Mouse (Mus musculus) cerebellum, postnatal 14 days (tissue): ENCODE measurements around the gene Sectm1b.
A peak's percentile ranks its signal among the peaks of the same experiment; 100 is the strongest.
"Not testable (repeated sequence)": the region's sequence is repeated elsewhere in the genome, so short reads cannot be mapped to it uniquely, and the experiment has no call there.

Experiments
- DNase-seq, 2 experiments: peaks; one replicate each; pipeline ENCODE4 v3.0.0; 2021; ENCODE audit warnings: mixed read lengths in 2 of 2

The Sectm1b gene

DNA sequence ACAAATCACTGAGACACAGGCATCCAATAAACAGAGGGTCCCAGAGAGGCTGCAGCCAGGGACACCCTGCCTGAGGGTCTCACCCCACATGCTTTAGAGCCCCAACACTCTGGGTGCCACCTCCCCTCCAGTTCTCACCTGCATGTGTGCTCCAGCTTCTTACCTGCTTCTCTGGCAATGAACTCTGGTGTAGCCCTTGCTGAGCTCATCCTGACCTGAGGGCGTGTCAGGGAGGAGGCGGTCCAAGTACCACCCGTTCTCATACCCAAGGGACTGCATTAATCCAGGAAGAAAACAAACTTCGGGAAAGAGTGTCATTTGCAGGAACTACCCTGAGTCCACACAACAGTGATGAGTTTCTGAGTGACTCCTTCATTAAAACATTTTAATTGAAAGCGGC, at the start of gene Sectm1b:
Gene Sectm1b, minus strand, starts transcription at position 191 of the 400 bp plus-strand sequence.
- no peak for DNase-seq

DNA sequence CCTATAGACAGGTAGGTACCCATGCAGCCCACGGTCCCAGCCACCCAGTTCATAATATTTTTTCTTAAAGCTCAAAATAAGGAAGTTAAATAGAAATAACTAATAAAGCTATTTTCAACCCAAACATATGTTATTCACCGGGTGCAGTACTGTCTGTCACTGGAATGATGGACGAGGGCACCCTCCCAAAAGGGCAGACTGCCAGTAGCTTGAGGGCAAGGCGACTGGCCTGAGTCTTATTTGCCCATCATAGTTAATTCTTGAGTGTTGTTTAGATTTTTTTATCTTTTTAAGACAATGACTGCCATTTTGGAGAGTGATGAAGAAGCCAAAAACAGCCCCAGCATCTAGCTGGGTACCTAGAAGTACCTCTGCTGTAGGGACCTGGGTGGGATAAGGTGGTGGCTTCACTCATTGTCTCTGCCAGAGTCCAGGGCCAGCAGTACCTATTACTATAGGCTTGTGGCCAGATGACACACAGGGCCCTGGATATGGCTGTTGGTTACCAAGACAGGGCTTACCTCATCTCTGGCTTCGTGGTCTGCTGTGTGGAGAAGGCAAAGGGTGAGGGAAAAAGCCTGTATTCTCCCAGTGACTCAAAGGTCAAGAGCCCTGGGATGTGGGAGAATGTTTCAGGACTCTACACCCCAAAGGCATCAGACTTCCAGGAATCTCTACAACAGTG, 48.9 kb upstream of the Sectm1b start:
- DNase-seq = peak; percentile 91 to 94

DNA sequence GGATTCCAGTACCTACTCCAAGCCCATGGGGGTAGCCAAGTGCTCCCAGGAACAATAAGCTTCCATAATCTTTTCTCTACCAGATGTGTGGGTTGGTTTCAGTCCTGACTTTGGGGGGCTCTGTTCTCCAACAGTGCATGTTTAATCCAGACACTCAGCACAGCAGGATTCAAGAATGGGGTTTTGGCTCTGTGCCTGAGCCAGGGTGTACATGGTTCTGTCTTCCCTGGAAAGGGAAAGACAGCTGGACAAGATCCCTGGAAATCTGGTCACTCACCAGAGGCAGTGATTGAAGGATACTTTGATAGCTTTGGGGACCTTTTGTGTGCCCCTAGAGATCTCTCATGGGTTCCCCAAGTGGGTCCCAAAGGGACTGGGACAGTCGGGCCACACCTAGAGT, 48.2 kb upstream of the Sectm1b start:
- peak in 1 of 2 experiments; percentile 19 for DNase-seq

DNA sequence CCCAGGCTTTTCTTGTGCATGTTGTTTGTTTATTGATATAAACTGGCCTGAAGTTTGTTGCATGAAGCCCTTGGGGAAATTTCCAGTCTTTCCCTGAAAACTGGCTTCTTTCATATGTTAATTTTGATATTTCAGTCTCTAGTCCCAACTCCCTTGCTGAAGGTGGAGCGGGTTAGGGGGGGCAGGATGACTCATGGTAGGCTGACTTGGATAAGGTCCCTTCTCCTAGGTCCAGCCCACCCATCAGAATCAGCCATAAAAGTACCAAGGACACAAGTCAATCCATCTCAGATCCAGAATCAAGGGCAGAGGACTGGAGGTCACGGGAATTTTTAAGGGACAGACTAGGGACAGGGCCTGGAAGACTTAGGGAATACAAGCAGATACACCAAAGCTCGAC, 47.7 kb upstream of the Sectm1b start:
- no peak for DNase-seq

DNA sequence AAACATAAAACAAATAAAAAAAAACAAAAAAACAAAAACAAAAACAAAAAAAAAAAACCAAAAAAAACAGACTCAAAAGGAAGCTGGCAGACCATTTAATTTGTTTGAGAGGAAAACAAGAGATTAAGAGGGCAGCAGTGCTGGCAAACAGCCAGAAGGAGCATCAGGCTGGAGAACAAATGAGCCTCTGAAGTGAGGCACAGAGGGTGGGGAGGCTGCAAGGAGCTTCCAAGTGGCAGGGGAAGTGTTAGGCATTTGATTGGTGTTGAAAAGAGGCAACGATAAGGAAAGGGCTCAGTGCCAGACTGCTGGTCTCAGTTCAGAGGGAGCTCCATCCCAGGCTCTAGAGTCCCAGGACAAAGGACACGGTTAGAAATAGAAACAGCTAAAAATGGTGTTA, 46.6 kb upstream of the Sectm1b start:
- DNase-seq = peak; percentile 50 to 64

DNA sequence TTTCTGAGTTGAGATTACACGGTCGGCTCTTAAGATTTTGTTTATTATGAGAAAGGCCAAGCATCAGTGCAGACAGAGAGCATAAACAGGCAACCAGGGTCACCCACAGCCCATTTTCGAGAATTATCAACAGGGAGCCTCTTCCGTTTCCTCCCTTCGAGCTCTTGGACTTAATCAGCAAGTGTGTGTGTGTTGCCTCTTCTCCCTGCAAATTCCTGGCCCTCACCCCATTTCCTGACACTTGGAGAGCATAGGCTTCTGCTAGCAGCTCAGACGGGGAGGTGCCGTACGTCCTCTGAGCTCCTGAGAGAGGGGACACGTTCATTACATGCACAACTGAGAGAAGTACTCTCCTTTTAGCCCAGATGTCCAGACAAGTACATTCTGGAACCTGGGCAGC, 44.7 kb upstream of the Sectm1b start:
- DNase-seq = peak; percentile 13 to 20

DNA sequence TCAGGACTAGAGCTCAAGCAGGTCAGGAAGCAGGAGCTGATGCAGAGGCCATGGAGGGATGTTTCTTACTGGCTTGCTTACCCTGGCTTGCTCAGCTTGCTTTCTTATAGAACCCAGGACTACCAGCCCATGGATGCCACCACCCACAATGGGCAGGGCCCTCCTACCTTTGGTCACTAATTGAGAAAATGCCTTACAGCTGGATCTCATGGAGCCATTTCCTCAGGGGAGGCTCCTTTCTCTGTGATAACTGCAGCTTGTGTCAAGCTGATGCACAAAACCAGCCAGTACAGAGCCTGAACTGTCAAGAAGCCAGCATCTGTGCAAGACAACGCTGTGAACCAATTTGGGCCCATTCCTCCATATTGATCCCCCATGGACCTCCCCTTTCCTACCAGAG, 43.9 kb upstream of the Sectm1b start:
- not testable (repeated sequence) for DNase-seq

DNA sequence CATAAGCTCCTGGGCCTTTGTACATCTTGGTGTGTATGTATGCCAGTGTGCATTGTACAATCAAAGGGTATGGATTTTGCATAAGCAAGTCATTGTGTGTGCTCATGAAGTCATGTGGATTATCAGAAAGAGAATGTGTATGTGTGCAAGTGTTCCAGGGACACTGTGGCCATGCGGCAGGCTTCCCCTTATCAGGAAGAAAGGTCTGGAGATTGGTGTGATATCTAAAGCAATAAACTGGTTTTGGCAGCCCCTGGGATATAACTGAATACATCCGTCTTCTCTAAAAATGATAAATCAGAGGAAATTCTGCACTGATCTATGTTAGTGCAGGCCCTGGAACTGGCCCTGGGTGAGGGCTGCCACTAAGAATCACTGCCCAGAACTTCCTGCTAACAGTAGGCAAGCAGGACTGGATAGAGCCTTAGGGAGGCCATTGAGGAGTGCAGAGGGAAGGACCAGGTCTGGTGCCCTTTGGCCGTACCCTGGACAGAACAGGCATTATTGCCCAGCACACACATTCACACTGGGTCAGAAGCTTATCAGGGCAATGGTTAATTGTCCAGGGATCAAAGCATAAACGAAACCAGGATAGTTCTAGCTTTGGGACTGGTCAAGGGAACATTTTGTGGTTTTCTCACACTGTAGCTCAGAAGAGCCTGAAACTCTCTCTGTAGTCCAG, 37.9 kb upstream of the Sectm1b start:
- no peak for DNase-seq

DNA sequence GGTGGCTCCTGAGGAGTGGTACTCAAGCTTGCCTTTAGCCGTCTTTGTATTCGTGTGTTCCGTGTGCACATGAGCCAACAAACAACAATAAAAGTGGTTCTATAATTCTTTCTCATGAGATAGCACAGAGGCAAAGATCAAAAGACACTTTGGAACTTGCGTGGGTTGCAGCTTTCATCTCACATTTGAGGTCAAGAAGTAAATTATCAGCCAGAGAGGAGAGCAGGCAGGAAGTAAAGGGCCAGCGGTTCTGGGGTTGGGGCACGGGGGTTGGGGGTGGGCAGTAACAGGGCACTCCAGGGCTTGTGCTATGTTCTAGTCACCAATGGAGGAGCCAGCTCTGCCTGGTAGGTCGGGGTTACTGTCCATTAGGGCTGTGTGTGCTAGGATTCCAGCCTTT, 37.3 kb upstream of the Sectm1b start:
- no peak for DNase-seq

DNA sequence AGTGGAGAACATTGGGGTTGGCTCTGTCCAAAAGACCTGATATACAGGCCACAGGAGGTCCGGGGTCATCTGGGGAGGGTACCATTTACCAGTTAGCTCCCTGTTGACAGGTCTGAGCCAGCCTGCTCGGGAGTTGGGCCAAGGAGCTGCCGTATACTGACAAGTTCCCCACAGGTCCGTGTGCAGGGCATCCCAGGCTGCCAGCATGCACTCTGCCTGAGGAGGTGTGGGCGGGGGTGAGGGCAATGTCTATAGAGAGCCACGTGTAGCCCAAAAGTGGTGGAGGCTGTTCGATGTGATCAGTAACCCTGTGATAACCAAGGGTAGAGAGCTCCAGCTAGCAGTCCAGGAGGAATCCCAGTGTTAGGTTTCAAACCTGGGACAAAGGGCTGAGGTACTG, 36.4 kb upstream of the Sectm1b start:
- DNase-seq = no peak

DNA sequence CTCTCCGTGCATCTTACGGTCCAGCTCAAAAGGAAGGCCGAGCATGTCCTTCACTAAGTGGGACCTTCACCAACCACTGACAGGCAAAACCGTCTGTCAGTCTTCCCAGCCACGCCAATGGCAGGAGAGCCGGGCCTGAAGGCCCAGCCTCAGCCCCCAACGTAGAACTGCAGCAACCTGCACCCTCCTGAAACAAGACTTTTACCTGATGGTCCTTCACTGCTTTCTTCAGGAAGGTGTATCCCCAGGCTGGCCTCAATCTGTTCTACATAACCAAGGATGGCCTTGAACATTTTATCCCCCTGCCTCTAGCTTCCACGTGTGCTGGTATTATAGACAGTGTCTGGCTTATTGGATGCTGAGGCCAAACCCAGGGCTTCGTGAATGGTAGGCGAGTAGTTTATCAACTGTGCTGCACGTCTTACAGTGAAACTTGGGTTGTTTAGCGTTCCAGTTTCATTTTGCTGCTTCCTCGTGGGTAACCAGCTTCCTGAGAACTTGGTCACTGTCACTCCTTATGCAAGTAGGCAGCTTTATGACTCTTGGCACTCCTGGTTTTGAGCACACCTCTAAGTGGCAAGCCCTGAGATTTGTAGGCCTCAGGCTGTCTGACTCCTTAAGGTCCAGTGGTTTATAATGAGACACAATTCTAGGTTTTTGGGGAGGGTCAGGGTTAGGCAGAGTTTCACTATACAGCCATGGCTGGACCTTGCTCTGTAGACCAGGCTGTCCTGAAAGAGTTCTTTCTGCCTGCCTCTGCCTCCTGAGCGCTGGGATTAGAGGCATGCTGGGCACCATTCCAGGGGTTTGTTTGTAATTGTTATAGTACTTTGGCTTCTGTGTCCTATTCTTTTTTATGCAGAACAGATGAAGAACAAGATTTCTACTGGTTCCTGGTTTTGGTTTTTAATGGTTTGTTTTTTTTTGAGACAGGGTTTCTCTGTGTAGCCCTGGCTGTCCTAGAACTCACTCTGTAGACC, 29.5 kb upstream of the Sectm1b start:
- no peak for DNase-seq

DNA sequence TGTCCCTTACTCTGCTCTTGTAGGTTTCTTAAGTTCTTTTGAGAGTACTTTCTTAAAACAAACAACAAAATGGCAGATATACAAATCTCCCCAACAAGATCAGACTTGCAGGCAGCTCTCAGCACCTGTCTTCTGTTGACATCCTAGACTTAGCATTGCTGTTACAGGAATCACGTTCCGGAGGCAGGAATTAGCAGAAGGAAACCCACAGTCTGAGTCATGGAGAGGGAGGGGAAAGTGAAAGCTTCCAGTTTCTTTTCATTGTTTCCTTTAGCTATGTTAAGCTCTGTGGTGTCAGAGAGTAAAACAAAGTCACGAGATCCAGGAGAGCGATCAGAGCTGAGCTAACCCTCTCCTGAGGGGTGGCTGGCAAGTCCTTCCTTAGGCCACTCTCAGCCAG, 27.6 kb upstream of the Sectm1b start:
- no peak for DNase-seq

DNA sequence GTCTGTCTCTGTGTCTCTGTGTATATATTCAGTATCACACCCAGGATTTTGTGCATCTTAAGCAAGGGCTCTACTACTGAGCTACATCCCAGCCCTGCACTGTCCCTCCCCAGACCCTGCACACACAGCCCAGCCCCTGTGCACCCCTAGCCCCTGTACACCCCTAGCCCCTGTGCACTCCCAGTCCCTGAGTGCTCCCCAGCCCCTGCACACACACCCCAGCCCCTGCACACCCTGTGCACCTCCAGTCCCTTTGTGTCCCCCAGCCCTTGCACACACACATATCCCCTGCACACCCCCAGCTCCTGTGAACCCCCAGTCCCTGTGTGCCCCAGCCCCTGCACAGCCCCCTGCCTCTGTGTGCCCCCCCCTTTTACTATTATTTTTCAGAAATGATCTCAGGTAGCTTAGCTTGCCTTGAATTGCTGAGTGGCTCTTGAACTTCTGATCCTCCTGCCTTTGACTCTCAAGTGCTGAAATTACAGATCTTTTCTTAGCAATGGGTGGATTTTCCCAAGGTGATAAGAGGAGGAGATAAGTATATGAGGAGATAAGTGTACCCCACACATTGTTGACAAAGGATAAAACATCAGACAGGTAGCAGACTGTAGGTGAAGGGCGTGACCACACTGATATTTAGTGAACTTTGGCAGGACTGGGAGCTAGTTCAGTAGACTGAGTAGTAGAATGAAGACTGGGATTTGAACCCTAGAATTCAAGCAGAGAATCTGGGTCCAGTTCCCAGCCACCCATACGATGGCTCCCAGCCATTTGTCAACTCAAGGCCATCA, 26.6 kb upstream of the Sectm1b start:
- no peak for DNase-seq

DNA sequence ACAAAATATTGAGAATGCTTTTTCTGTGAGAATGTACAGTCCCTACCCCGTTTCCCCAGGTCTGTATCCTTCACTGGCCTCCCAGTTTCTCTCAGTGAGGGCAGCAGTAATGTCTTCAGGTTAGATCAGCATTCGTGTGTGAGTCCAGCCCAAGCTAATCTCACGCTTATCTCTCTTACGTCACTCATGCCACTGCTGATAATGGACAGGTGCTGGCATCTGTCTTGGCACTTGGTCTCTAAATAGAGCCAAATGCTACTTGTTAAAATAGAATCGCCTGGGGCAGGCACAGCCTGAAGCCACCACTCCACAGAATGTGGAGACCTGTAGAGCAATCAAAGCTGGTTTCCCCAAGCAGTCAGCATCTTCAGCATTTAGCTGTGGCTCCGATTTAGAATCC, 25.6 kb upstream of the Sectm1b start:
- no peak for DNase-seq

DNA sequence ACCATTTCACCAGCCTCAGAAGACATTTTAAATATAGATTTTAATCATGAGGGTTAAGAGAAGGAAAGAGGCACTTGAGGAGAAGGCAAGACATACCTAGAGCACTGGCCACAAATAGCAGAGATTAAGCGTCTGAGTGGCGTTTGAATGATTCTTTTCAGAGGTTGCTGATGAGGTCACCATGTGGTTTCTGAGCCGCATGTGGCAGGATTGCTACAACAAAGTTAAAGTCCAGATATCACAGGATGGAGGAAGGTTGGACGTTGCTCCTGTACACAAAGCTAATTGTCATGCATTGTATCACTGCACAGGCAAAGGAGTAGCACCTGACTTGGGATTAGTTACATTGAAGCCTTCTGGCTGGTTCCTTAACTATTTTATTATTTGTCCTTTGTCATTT, 22.9 kb upstream of the Sectm1b start:
- DNase-seq = no peak

DNA sequence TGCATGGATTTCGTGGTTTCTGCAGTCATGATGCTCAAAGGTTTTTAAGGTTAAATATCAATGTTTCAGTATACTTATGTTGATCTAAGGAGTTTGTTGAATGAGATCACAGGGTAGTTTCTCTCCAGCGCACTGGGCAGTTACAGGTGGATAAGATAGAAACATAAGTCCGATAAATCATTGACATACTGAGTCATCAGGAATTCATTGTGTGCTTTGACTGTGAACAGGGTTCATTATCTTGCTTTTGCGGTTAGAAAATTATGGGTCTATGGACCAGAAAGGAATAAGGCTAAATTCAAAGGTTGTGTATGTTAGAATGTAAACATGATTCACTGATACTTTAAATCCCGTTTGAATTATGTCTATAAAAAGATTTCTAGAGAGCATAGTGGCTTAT, 21.8 kb upstream of the Sectm1b start:
- no peak for DNase-seq

DNA sequence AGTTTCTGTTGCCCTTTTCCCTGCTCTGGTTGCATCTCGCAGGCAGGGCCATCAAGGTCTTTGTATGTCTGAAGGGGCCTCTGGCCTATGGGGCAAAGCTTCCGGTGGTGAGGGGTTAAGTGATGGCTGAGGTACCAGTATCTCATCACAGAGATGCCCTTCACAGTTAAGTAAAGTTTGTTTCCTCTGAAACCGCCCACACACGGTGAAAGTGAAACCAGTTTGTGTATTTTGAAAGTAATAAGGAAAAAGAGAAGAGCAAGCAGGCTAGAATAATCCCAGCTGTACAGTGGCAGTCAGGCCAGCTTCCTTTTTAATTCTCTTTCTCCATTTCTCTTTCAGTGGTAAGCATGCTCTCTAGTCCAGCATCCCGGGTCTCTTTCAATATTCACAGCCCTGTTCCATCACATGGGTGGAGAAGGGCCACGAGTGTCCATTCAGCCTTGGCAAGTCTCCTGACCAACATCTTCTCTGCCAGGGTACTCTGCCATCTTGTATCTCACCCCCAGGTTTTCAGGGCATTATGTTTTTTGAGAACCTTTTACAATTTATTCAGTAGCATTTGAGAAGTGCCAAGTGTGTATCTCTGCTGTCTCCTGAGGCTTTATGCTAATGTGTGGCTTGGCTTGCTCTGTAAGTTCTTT, 19.6 kb upstream of the Sectm1b start:
- DNase-seq = no peak

DNA sequence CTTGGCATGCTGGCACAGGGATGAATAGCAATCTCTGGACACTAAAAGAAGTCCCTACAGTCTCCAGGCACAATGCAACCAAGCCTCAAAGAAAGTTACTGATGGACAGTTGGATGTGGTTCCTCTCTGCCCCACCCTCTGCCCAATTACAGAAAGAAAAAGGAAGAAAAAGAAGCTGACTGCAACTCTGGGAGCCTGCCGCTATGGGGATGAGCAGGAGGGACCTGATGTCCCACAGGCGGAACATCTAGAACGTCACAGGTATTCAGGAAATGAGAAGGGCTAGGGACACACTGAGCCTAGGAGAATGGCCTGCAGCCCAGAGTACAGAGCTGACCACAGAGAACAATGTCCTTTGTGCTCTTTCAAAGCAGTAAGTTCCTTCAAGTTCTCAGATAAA, 18.9 kb upstream of the Sectm1b start:
- DNase-seq = no peak

DNA sequence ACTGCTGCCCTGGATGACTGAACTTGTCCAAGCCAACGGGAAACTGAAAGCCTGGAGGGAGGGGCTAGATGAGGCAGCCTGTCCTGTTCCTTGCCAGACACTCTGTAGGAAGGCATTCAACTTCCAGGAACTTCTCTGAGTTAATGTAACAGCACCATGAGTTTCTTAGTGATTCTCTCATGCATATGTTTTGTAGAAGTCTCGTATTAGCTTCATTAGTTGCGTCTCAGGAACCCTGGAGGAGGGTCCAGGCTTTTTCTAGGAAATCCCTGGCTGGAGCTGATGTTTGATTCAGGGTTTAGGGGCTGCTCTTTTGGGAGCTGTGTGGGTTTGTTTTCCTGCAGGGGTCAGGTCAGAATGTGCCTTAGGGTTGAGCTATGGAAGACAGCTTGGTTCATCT, 17.8 kb upstream of the Sectm1b start, which contains the start of gene Sectm1a:
Gene Sectm1a, minus strand, starts transcription at position 101 of the 400 bp plus-strand sequence.
- no peak for DNase-seq

DNA sequence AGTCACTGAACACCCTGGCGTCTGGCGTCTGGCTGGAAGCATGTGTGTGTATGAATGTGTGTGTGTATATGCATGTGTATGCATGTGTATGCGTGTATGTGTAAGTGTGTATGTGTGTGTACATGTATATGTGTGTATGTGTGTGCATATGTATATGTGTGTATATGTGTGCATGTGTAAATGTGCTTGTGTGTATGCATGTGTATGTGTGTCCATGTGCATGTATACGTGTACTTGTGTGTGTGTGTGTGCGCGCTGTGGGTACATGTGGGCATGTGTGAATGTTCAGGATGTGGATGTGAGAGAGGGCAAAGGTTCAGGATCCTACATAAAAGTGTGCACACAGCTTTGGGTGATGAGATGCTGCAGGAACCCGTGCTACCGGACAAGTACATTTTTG, 17.0 kb upstream of the Sectm1b start:
- no peak for DNase-seq

DNA sequence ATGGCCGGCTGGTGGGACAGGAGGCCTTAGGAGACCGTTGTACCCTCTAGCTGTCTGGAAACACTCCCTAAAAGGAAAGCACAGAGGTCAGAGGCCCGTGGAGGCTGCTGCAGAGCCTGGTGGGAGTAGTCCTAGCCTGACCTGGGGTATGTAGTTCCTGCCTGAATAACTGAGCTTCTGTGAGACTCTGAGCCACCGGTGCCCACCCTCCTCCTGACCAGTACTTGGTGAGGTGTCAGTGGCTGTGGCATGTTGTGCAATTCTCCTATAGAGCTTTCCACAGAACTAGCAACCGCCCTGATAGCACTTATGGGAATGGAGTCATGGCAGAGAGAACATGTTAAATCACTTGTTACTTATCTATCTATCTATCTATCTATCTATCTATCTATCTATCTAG, 12.3 kb upstream of the Sectm1b start:
- no peak for DNase-seq

DNA sequence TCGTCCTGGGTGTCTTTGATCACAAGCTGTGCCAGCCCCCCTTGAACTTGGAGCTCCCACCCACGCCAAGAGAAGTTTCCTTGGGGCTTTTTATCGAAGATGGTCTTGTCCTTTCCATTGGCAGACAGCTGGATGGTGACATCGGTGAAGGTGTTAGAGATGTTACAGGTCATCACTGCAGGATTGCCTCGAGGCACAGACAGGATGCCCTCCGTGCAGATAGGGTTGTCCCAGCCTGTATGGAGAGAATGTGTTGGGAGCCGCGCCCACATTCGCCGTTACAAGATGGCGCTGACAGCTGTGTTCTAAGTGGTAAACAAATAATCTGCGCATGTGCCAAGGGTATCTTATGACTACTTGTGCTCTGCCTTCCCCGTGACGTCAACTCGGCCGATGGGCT, 6.3 kb upstream of the Sectm1b start:
- not testable (repeated sequence) for DNase-seq
